Mouse (Mus musculus) heart, embryonic 16.5 days (tissue): ENCODE measurements around the gene Hacd1. TPM values are rescaled to one million over a fixed set of nuclear protein-coding genes. Genes with fewer than 3 reads are reported as not detected.
"Not testable (repeated sequence)": the region's sequence is repeated elsewhere in the genome, so short reads cannot be mapped to it uniquely, and the experiment has no call there.

ENCODE experiments used
- ATAC-seq: fragments of 200-750 bp; cut with Nextera tagmentation; replicated peaks from 2 replicates; pipeline ENCODE4 v1.8.0; 2017; ENCODE audit warnings: moderate number of reproducible peaks; ENCODE audit not compliant: insufficient read depth, low FRiP score; ENCODE audit errors: extremely low read depth
- H3K27ac ChIP-seq: fragments of 300-500 bp; sonication (generic); 2 replicates; pipeline ENCODE4 v1.5.1; 2014; ENCODE audit warnings: mild to moderate bottlenecking, low read length, control low read depth, moderate library complexity
- H3K27me3 ChIP-seq: fragments of 300-500 bp; sonication (generic); 2 replicates; pipeline ENCODE4 v1.6.1; 2014; ENCODE audit warnings: low read length, mixed read lengths; ENCODE audit not compliant: control insufficient read depth, insufficient read depth
- H3K36me3 ChIP-seq: fragments of 300-500 bp; sonication (generic); 2 replicates; pipeline ENCODE4 v1.6.1; 2014; ENCODE audit not compliant: control insufficient read depth, insufficient read depth
- H3K4me1 ChIP-seq: fragments of 300-500 bp; sonication (generic); 2 replicates; pipeline ENCODE4 v1.6.1; 2014; ENCODE audit warnings: low read length, mixed read lengths; ENCODE audit not compliant: control insufficient read depth, insufficient read depth
- H3K4me2 ChIP-seq: fragments of 300-500 bp; sonication (generic); 2 replicates; pipeline ENCODE4 v1.6.1; 2014; ENCODE audit warnings: low read depth, mild to moderate bottlenecking, control low read depth, low read length
- H3K4me3 ChIP-seq: fragments of 300-500 bp; sonication (generic); 2 replicates; pipeline ENCODE4 v1.5.1; 2014; ENCODE audit warnings: mild to moderate bottlenecking, control low read depth, low read length
- H3K9ac ChIP-seq: fragments of 300-500 bp; sonication (generic); 2 replicates; pipeline ENCODE4 v1.6.1; 2014; ENCODE audit warnings: low read length, control low read depth
- H3K9me3 ChIP-seq: fragments of 300-500 bp; sonication (generic); replicated peaks from 2 replicates; pipeline ENCODE4 v1.6.1; 2016; ENCODE audit warnings: low read length; ENCODE audit not compliant: control insufficient read depth
- WGBS: fragments of 180-500 bp; shearing (Covaris S2); extraction: QIAGEN DNeasy Blood & Tissue Kit; methylation state at CpG from one replicate; pipeline ENCODE4 v1.1.7; 2014; 5-methylcytosine and 5-hydroxymethylcytosine counted together
- polyA plus RNA-seq: library from polyadenylated mRNA; unstranded; fragments of >200 nt; fragmentation: Nextera tagmentation; extraction: Ambion mirVana; gene quantifications from 2 replicates; pipeline ENCODE4 v1.2.1, GENCODE M21; 2015

The Hacd1 gene
- 242 and 249 TPM in 2 replicates for polyA plus RNA-seq

- peak within 1 kb of the TSS; percentile 64 for H3K4me2 ChIP-seq
- H3K9me3 ChIP-seq: no peaks in the 10 kb centered on the region
- H3K36me3 ChIP-seq: no peaks in the 10 kb centered on the region
- peak within 1 kb of the TSS; percentile 99 for H3K27ac ChIP-seq
- H3K4me3 ChIP-seq: peak within 1 kb of the TSS; percentile 90
- H3K27me3 ChIP-seq: no peaks in the 10 kb centered on the region
- H3K4me1 ChIP-seq: peaks cover 8% of the 10 kb centered on the region
- peak within 1 kb of the TSS; percentile 90 for H3K9ac ChIP-seq
- WGBS: under 1% methylated on average over 91 of the region's 101 CpGs
- peak; percentile 85 for ATAC-seq
Measured at GRCm38 (mm10) chr2:14055566-14056331, at the start of gene Hacd1. Hacd1 (minus strand) TSS chr2:14056135.

- H3K27me3 ChIP-seq: no peaks in the 10 kb centered on the region
- 95% methylated on average over 1 of the region's 1 CpGs for WGBS
Measured at GRCm38 (mm10) chr2:14103924-14104323, 48.0 kb upstream of the Hacd1 start.

GRCm38 (mm10) chr2:14102603-14103002 is 46.7 kb upstream of the Hacd1 start:
- Histone ChIP-seq H3K27ac (no peak overlapping the region), H3K4me2 (no peak overlapping the region), H3K4me1 (peaks cover 10% of the 10 kb centered on the region), H3K4me3 (no peak overlapping the region), H3K9me3 (no peaks in the 10 kb centered on the region), H3K36me3 (peaks cover 5% of the 10 kb centered on the region; the same call in 1 of the 2 replicates), H3K27me3 (no peaks in the 10 kb centered on the region), H3K9ac (no peak overlapping the region)
- ATAC-seq: no peak
- WGBS: 50% methylated on average over 2 of the region's 2 CpGs

More at GRCm38 (mm10) chr2:14103924-14104323, 48.0 kb upstream of the Hacd1 start:
- Histone ChIP-seq H3K4me1 (peaks cover 10% of the 10 kb centered on the region), H3K9me3 (no peaks in the 10 kb centered on the region), H3K27ac (no peak overlapping the region), H3K4me3 (no peak overlapping the region), H3K9ac (no peak overlapping the region), H3K36me3 (peaks cover 5% of the 10 kb centered on the region; the same call in 1 of the 2 replicates), H3K4me2 (no peak overlapping the region)
- ATAC-seq: no peak

GRCm38 (mm10) chr2:14100533-14100932 is 44.6 kb upstream of the Hacd1 start:
- Histone ChIP-seq H3K9ac (no peak overlapping the region), H3K4me3 (no peak overlapping the region), H3K27me3 (no peaks in the 10 kb centered on the region), H3K36me3 (peaks cover 7% of the 10 kb centered on the region; the same call in 1 of the 2 replicates), H3K4me1 (peaks cover 10% of the 10 kb centered on the region), H3K9me3 (no peaks in the 10 kb centered on the region), H3K27ac (no peak overlapping the region), H3K4me2 (no peak overlapping the region)
- no peak for ATAC-seq

GRCm38 (mm10) chr2:14078527-14078926 is 22.6 kb upstream of the Hacd1 start:
- not testable (repeated sequence) for H3K9me3 ChIP-seq, H3K9ac ChIP-seq, ATAC-seq, H3K27me3 ChIP-seq, H3K4me2 ChIP-seq, H3K4me3 ChIP-seq, H3K36me3 ChIP-seq, H3K27ac ChIP-seq
- peaks cover 12% of the 10 kb centered on the region for H3K4me1 ChIP-seq
- WGBS: 91% methylated on average over 9 of the region's 9 CpGs

GRCm38 (mm10) chr2:14074221-14074901 is 18.4 kb upstream of the Hacd1 start:
- Histone ChIP-seq H3K27me3 (no peaks in the 10 kb centered on the region), H3K27ac (peak overlapping the region; percentile 98), H3K9me3 (no peaks in the 10 kb centered on the region), H3K9ac (peak overlapping the region; percentile 92), H3K4me3 (peak overlapping the region; percentile 99), H3K36me3 (no peaks in the 10 kb centered on the region), H3K4me1 (peaks cover 17% of the 10 kb centered on the region), H3K4me2 (peak overlapping the region; percentile 85)
- no peak for ATAC-seq
- under 1% methylated on average over 37 of the region's 38 CpGs for WGBS

GRCm38 (mm10) chr2:14073362-14074220 is 17.7 kb upstream of the Hacd1 start, which contains the start of gene Stam:
Stam (plus strand) TSS chr2:14074098.
- ATAC-seq: peak; percentile 93
- Histone ChIP-seq H3K36me3 (no peaks in the 10 kb centered on the region), H3K27me3 (no peaks in the 10 kb centered on the region), H3K4me3 (peak within 1 kb of the TSS; percentile 99), H3K27ac (peak within 1 kb of the TSS; percentile 98), H3K9ac (peak within 1 kb of the TSS; percentile 92), H3K4me1 (peaks cover 17% of the 10 kb centered on the region), H3K9me3 (no peaks in the 10 kb centered on the region), H3K4me2 (peak within 1 kb of the TSS; percentile 85)
- under 1% methylated on average over 50 of the region's 50 CpGs for WGBS

- Histone ChIP-seq H3K4me1 (peaks cover 17% of the 10 kb centered on the region), H3K9ac (peak overlapping the region; percentile 92), H3K4me2 (peak overlapping the region; percentile 85), H3K36me3 (no peaks in the 10 kb centered on the region), H3K4me3 (peak overlapping the region; percentile 99), H3K27me3 (no peaks in the 10 kb centered on the region), H3K27ac (peak overlapping the region; percentile 98), H3K9me3 (no peaks in the 10 kb centered on the region)
- WGBS: 12% methylated on average over 8 of the region's 8 CpGs
- ATAC-seq: no peak
Measured at GRCm38 (mm10) chr2:14073008-14073361, 17.1 kb upstream of the Hacd1 start.
